Mouse (Mus musculus) heart, adult 2 months (tissue): ENCODE results near the gene Gm47996. TPM values are rescaled to one million over a fixed set of nuclear protein-coding genes. Genes with fewer than 3 reads are reported as not detected.

Source experiments
- DNase-seq, 2 experiments: peaks; one replicate each; pipeline ENCODE4 v3.0.0; 2021
- H3K27ac ChIP-seq: fragments of 200-600 bp; 2 replicates; pipeline ENCODE4 v1.8.1; 2022
- H3K27me3 ChIP-seq: fragments of 200-500 bp; 2 replicates; pipeline ENCODE4 v1.6.1; 2012; ENCODE audit warnings: mild to moderate bottlenecking, low read length, inconsistent platforms, mixed read lengths; ENCODE audit not compliant: control insufficient read depth, insufficient read depth
- H3K36me3 ChIP-seq: fragments of 200-500 bp; 2 replicates; pipeline ENCODE4 v1.6.1; 2012; ENCODE audit warnings: low read length, inconsistent platforms; ENCODE audit not compliant: control insufficient read depth, insufficient read depth
- H3K4me1 ChIP-seq: fragments of 200-500 bp; 2 replicates; pipeline ENCODE4 v1.6.1; 2011; ENCODE audit warnings: low read length; ENCODE audit not compliant: control insufficient read depth, insufficient read depth
- H3K4me3 ChIP-seq: fragments of 200-600 bp; 2 replicates; pipeline ENCODE4 v1.8.1; 2022
- H3K79me2 ChIP-seq: fragments of 200-500 bp; replicated peaks from 2 replicates; pipeline ENCODE4 v1.6.1; 2012; ENCODE audit warnings: mild to moderate bottlenecking, inconsistent platforms, low read length, moderate library complexity, mixed read lengths; ENCODE audit not compliant: control insufficient read depth, insufficient read depth
- H3K9ac ChIP-seq: fragments of 200-500 bp; 2 replicates; pipeline ENCODE4 v1.6.1; 2012; ENCODE audit warnings: low read depth, mild to moderate bottlenecking, control low read depth, inconsistent platforms, low read length, mixed read lengths
- CTCF ChIP-seq: fragments of 200-600 bp; IDR thresholded peaks from 2 replicates; pipeline ENCODE4 v1.8.1; 2022; ENCODE audit warnings: antibody characterized with exemption, mild to moderate bottlenecking, moderate library complexity
- EP300 ChIP-seq: fragments of 200-500 bp; IDR thresholded peaks from 2 replicates; pipeline ENCODE4 v1.6.1; 2011; ENCODE audit warnings: low read depth, low read length, control low read depth; ENCODE audit not compliant: insufficient read depth
- POLR2A ChIP-seq: fragments of 200-500 bp; IDR thresholded peaks from 2 replicates; pipeline ENCODE4 v1.6.1; 2011; ENCODE audit warnings: mild to moderate bottlenecking, low read depth, low read length, control low read depth; ENCODE audit not compliant: insufficient read depth
- WGBS: fragments of 180-500 bp; shearing (Covaris S2); methylation state at CpG from one replicate; pipeline ENCODE4 v1.1.7; 2018; 5-methylcytosine and 5-hydroxymethylcytosine counted together
- intact Hi-C: fragments of 180-260 bp; cut with DNase I; formaldehyde crosslinking; loops from one replicate; pipeline ENCODE4 v1.15.1; 2025
- polyA plus RNA-seq: library from polyadenylated mRNA; depleted of rRNA; stranded (reverse); fragments of >200 nt; gene quantifications from 2 replicates; pipeline ENCODE4 v1.2.3, GENCODE M21; 2012
- total RNA-seq, 2 experiments: library from RNA; stranded (reverse); gene quantifications; 2 replicates each; pipeline ENCODE4 v1.2.3; 2021

Gm47996 gene
- total and polyA plus RNA-seq, 3 experiments = not detected

DNA sequence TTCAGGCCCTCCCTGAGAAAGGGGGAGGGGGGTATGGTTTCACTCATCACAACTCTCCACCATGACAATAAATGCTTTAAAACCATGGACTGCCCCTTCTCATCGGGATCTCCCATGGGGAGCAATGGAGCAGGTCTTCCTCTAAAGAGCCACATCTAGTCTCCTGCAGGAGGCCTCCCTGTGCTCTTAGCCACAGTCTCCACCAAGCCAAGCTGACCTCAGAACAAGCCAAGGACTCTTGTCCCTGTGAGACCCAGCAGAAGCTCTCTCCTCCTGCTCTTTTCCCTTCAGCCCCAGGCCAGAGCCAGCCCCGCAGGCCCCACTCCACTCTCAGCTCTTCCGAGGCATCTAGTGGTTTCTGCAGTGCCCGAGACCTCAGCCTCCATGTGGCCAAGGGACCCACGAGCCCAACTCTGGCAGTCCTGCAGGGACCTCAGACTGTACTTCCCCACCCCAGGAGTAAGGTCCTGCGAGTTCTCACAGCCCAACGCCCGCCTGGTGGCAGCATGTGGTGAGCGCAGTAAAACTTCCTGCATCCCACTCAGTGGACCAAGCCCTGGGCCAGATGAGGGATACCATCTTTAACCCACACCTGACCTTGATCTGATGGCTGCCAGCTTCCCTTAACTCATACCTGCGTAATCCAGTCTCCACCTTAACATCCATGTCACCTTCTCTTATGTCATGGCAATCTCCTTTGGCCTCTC is 12.8 kb downstream of the Gm47996 start:
- no peak overlapping the region for H3K27ac ChIP-seq
- intact Hi-C loops = no loop called here
- no peak overlapping the region for H3K4me3 ChIP-seq
- H3K79me2 ChIP-seq = no peaks in the 10 kb centered on the region
- 91% methylated on average over 10 of the region's 10 CpGs for WGBS
- H3K27me3 ChIP-seq = no peaks in the 10 kb centered on the region
- DNase-seq = no peak
- H3K9ac ChIP-seq = no peak overlapping the region
- TF ChIP-seq CTCF = no peak
- no peak for TF ChIP-seq EP300
- TF ChIP-seq POLR2A = no peak
- no peaks in the 10 kb centered on the region for H3K4me1 ChIP-seq
- H3K36me3 ChIP-seq = no peaks in the 10 kb centered on the region

DNA sequence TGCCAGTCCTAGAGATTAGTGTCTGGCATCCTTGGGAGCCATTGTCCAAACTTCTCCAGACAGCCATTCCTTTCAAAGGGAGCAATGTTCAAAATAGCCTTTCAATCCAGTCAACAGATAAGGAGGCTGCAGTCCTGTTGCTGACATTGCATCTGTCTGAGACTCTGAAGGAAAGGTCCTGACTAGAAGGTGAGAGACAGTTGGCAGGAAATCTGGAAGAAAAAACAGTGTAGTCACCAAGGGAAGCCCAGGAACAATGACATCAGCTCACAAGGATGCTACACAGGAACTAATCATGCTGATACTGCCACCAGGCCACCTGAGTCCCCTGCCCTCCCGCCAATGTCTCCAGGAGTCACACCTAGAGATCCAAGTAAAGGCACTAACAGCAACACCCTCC is 13.4 kb downstream of the Gm47996 start:
- no peak overlapping the region for H3K4me3 ChIP-seq
- H3K27ac ChIP-seq = no peak overlapping the region
- DNase-seq = no peak
- no peak for TF ChIP-seq CTCF
- TF ChIP-seq EP300 = no peak
- H3K36me3 ChIP-seq = no peaks in the 10 kb centered on the region
- no peak overlapping the region for H3K9ac ChIP-seq
- H3K27me3 ChIP-seq = no peaks in the 10 kb centered on the region
- H3K4me1 ChIP-seq = no peaks in the 10 kb centered on the region
- WGBS = 42% methylated on average over 1 of the region's 1 CpGs
- H3K79me2 ChIP-seq = no peaks in the 10 kb centered on the region
- intact Hi-C loops = no loop called here

DNA sequence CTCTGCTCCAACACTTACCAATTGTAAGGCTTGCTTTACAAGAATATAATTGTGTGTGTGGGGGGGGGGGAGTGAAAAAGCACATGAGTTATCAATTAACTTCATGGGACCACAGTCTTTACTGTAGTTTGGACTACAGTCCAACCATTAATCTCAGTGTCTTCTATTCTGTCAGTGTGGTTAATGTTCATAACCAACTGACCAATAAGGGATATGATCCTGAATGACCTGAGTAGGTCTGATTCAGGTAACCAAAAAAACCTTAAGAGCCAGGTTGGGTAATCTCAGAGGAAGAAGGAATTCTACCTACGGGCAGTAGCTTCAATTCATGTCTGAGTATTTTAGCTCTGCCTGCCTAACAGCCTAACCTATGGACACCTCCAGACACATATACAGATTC is 14.6 kb downstream of the Gm47996 start:
- H3K27ac ChIP-seq = no peak overlapping the region
- H3K4me1 ChIP-seq = no peaks in the 10 kb centered on the region
- no peak overlapping the region for H3K9ac ChIP-seq
- no peak overlapping the region for H3K4me3 ChIP-seq
- H3K36me3 ChIP-seq = no peaks in the 10 kb centered on the region
- DNase-seq = no peak
- intact Hi-C loops = no loop called here
- H3K27me3 ChIP-seq = no peaks in the 10 kb centered on the region
- no peaks in the 10 kb centered on the region for H3K79me2 ChIP-seq
- TF ChIP-seq CTCF (no peak), EP300 (no peak), POLR2A (no peak)
- WGBS = 93% methylated on average over 1 of the region's 1 CpGs

DNA sequence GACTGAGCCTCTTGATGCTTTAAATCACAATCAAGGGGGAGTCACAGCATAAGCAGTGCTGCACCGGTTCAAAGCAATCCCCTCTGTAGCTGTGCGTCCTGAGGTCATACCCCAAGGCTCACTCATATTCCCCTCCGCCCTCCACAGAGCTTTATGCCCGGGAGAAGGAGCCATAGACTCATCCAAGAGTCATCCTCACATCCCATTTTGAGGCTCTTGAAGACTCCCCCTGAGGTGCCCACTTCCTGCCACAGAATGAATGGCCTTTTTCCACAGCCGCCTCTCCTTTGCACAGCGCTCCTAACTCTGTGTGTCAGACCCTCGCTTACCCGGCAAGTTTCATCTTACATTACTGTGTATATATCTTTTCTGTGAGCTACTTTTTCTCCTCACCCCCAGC is 17.6 kb downstream of the Gm47996 start:
- H3K27me3 ChIP-seq = no peaks in the 10 kb centered on the region
- H3K4me1 ChIP-seq = no peaks in the 10 kb centered on the region
- no peak overlapping the region for H3K9ac ChIP-seq
- H3K4me3 ChIP-seq = no peak overlapping the region
- TF ChIP-seq EP300 = no peak
- no peak for TF ChIP-seq CTCF
- TF ChIP-seq POLR2A = no peak
- intact Hi-C loops = no loop called here
- no peak for DNase-seq
- H3K36me3 ChIP-seq = no peaks in the 10 kb centered on the region
- no peak overlapping the region for H3K27ac ChIP-seq
- WGBS = 83% methylated on average over 8 of the region's 8 CpGs
- no peaks in the 10 kb centered on the region for H3K79me2 ChIP-seq

GRCm38 (mm10) chr1:151228320-151228989 is 18.5 kb downstream of the Gm47996 start:
- H3K27me3 ChIP-seq = no peaks in the 10 kb centered on the region
- intact Hi-C loops = no loop called here
- H3K79me2 ChIP-seq = no peaks in the 10 kb centered on the region
- H3K4me3 ChIP-seq = no peak overlapping the region
- no peak overlapping the region for H3K9ac ChIP-seq
- DNase-seq = no peak
- TF ChIP-seq EP300 = no peak
- TF ChIP-seq CTCF = no peak
- TF ChIP-seq POLR2A = no peak
- no peaks in the 10 kb centered on the region for H3K4me1 ChIP-seq
- no peaks in the 10 kb centered on the region for H3K36me3 ChIP-seq
- 80% methylated on average over 1 of the region's 1 CpGs for WGBS
- H3K27ac ChIP-seq = no peak overlapping the region

GRCm38 (mm10) chr1:151232346-151232745 is 22.4 kb downstream of the Gm47996 start:
- H3K4me3 ChIP-seq = no peak overlapping the region
- DNase-seq = no peak
- no peaks in the 10 kb centered on the region for H3K79me2 ChIP-seq
- H3K4me1 ChIP-seq = peaks cover 6% of the 10 kb centered on the region
- H3K27ac ChIP-seq = no peak overlapping the region
- no peak overlapping the region for H3K9ac ChIP-seq
- 61% methylated on average over 3 of the region's 3 CpGs for WGBS
- no peaks in the 10 kb centered on the region for H3K36me3 ChIP-seq
- TF ChIP-seq CTCF (no peak), POLR2A (no peak), EP300 (no peak)
- H3K27me3 ChIP-seq = no peaks in the 10 kb centered on the region
- intact Hi-C loops = no loop called here
